Mouse (Mus musculus) midbrain, embryonic 11.5 days (tissue): ENCODE measurements around the gene Sdc4. TPM values are rescaled to one million over a fixed set of nuclear protein-coding genes. Genes with fewer than 3 reads are reported as not detected.
A peak's percentile ranks its signal among the peaks of the same experiment; 100 is the strongest.

ENCODE experiments used
- ATAC-seq: fragments of 200-750 bp; cut with Nextera tagmentation; 2 replicates; pipeline ENCODE4 v1.8.0; 2017; ENCODE audit warnings: moderate TSS enrichment, moderate library complexity; ENCODE audit not compliant: low FRiP score
- DNase-seq: peaks from one replicate; pipeline ENCODE4 v3.0.0; 2015; ENCODE audit warnings: low spot score; ENCODE audit errors: missing footprints
- H3K27ac ChIP-seq: fragments of 300-500 bp; sonication (generic); 2 replicates; pipeline ENCODE4 v1.5.1; 2014; ENCODE audit warnings: low read depth, low read length
- H3K27me3 ChIP-seq: fragments of 300-500 bp; sonication (generic); 2 replicates; pipeline ENCODE4 v1.6.1; 2014; ENCODE audit warnings: mild to moderate bottlenecking, low read length, moderate library complexity, mixed read lengths; ENCODE audit not compliant: control insufficient read depth, insufficient read depth
- H3K36me3 ChIP-seq: fragments of 300-500 bp; sonication (generic); 2 replicates; pipeline ENCODE4 v1.6.1; 2014; ENCODE audit warnings: mild to moderate bottlenecking, low read length, moderate library complexity, mixed read lengths; ENCODE audit not compliant: control insufficient read depth, insufficient read depth
- H3K4me1 ChIP-seq: fragments of 300-500 bp; sonication (generic); 2 replicates; pipeline ENCODE4 v1.6.1; 2014; ENCODE audit warnings: low read length; ENCODE audit not compliant: control insufficient read depth, insufficient read depth
- H3K4me2 ChIP-seq: fragments of 300-500 bp; sonication (generic); 2 replicates; pipeline ENCODE4 v1.6.1; 2014; ENCODE audit warnings: mild to moderate bottlenecking, moderate library complexity
- H3K4me3 ChIP-seq: fragments of 300-500 bp; sonication (generic); 2 replicates; pipeline ENCODE4 v1.5.1; 2014; ENCODE audit warnings: low read depth, low read length
- H3K9ac ChIP-seq: fragments of 300-500 bp; sonication (generic); 2 replicates; pipeline ENCODE4 v1.6.1; 2014; ENCODE audit warnings: low read length
- H3K9me3 ChIP-seq: fragments of 300-500 bp; sonication (generic); 2 replicates; pipeline ENCODE4 v1.6.1; 2016; ENCODE audit warnings: low read length; ENCODE audit not compliant: control insufficient read depth
- WGBS: fragments of 180-500 bp; shearing (Covaris S2); extraction: QIAGEN DNeasy Blood & Tissue Kit; methylation state at CpG from one replicate; pipeline ENCODE4 v1.1.7; 2014; 5-methylcytosine and 5-hydroxymethylcytosine counted together
- polyA plus RNA-seq: library from polyadenylated mRNA; unstranded; fragments of >200 nt; fragmentation: Nextera tagmentation; extraction: Ambion mirVana; gene quantifications from 2 replicates; pipeline ENCODE4 v1.2.1, GENCODE M21; 2014

The Sdc4 gene
- polyA plus RNA-seq, 1 experiment from 2014 or later: 9.7 TPM

DNA sequence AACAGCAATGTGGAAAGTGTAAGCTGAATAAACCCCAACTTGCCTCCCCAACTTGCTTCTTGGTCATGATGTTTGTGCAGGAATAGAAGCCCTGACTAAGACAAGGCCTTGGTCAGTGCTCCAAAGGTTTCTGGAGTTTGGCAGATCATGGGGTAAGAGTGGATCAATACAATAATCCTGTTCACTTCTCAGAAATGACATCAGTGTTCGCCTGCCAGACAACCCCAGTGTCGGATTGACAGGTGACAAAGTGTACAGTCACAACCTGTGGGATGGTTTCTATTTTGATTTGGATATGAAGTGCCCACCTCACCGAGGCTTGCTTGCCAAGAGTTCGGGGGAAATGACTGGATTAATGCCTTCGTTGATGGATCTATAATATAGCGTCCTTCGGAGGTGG is 22.4 kb downstream of the Sdc4 start:
- no peaks in the 10 kb centered on the region for H3K4me1 ChIP-seq
- H3K9me3 ChIP-seq: no peaks in the 10 kb centered on the region
- DNase-seq (peak; percentile 66), ATAC-seq (no peak)
- 89% methylated on average over 7 of the region's 7 CpGs for WGBS
- H3K4me3 ChIP-seq: no peak overlapping the region
- no peaks in the 10 kb centered on the region for H3K36me3 ChIP-seq
- no peak overlapping the region for H3K27ac ChIP-seq
- no peak overlapping the region for H3K4me2 ChIP-seq
- no peaks in the 10 kb centered on the region for H3K27me3 ChIP-seq
- H3K9ac ChIP-seq: no peak overlapping the region

DNA sequence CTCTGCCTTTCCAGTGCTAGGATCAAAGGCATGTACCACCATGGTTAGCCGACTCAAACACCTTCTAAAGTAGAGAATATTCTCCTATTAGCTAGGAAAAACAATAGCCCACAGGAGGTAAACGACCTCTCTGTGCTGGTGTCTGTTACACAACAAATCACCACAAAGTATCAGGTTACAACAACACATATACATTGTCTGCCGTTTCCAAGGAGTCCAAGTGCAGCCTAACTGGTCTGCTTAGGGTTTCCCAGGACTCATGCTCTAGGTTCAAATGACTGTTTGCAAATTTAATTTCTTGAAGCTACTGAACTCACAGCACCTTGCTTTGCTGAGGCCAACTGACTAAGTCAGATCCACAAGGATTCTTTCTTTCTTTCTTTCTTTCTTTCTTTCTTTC is 24.2 kb downstream of the Sdc4 start:
- no peak overlapping the region for H3K9ac ChIP-seq
- no peaks in the 10 kb centered on the region for H3K9me3 ChIP-seq
- H3K4me3 ChIP-seq: no peak overlapping the region
- H3K4me1 ChIP-seq: no peaks in the 10 kb centered on the region
- no peaks in the 10 kb centered on the region for H3K36me3 ChIP-seq
- 12% methylated on average over 3 of the region's 3 CpGs for WGBS
- ATAC-seq: no peak
- H3K27me3 ChIP-seq: no peaks in the 10 kb centered on the region
- no peak overlapping the region for H3K4me2 ChIP-seq
- DNase-seq: peak; percentile 80
- no peak overlapping the region for H3K27ac ChIP-seq

DNA sequence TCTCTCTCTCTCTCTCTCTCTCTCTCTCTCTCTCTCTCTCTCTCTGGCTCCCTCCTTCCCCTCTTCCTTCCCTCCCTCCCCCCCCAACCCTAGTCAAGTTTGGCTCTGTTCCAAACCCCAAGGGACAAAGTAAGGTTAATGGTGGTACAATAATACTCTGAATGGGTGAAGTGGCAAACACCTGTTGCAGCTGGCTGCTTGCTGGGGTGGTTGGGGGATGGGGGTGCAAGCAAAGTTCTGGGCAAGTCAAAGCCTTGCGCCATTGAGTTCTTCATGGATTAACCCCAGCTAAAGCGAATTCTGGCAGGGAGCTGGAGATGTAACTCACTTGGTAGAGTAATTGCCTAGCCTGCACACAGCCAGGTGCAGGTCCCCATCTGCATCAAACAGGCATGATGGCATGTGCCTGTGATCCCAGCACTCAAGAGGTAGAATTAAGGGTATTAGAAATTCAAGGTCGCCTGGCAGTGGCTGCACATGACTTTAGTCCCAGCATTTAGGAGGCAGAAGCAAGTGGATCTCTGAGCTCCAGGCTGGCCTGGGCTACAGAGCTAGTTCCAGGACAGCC is 25.3 kb downstream of the Sdc4 start:
- H3K4me3 ChIP-seq: no peak overlapping the region
- H3K9ac ChIP-seq: no peak overlapping the region
- no peaks in the 10 kb centered on the region for H3K9me3 ChIP-seq
- peaks cover 3% of the 10 kb centered on the region for H3K27me3 ChIP-seq
- H3K4me2 ChIP-seq: no peak overlapping the region
- DNase-seq (peak; percentile 73), ATAC-seq (no peak)
- H3K4me1 ChIP-seq: no peaks in the 10 kb centered on the region
- no peaks in the 10 kb centered on the region for H3K36me3 ChIP-seq
- no peak overlapping the region for H3K27ac ChIP-seq
- WGBS: 23% methylated on average over 3 of the region's 3 CpGs

DNA sequence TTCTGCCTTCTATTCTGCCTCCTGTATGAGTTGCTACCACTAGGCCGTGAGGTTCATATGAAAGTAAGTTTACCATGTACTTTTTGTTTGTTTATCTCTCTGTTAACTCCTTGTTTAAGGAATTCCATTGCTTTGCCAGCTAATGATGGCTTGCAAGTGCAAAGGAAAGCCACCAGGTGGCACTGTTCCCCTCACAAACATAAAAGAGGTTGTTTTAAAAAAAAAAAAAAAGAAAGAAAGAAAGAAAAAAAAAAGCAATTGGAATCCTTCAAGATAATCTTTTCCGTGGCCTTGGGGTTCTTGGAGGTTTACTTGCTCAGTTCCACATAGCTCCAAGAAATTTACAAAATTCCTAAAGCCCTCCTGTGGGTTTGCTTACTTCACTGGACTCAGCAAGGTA is 26.5 kb downstream of the Sdc4 start:
- Histone ChIP-seq H3K4me3 (no peak overlapping the region), H3K4me1 (no peaks in the 10 kb centered on the region), H3K9me3 (no peaks in the 10 kb centered on the region), H3K36me3 (no peaks in the 10 kb centered on the region), H3K4me2 (no peak overlapping the region), H3K9ac (no peak overlapping the region), H3K27ac (no peak overlapping the region), H3K27me3 (peaks cover 3% of the 10 kb centered on the region)
- DNase-seq (peak; percentile 89), ATAC-seq (no peak)
- 0% methylated on average over 2 of the region's 2 CpGs for WGBS

DNA sequence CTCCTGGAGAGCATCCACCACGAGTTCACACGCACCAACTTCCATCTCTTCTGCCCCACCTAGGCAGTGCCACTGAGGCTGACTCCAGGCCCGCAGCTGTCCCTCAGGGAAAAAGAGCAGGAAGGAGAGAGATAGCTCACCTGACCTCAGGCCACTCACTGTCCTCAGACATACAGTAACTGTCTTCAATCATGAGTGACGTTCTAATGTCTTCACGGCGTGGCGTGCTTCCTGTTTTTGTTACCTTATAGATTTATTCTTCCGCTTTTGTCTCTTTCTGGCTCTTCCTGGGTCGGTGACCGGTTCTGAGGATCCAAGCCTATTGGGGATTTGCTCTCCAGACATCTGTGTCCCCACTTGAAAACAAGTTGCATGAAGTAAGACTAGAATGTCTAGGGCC is 29.1 kb downstream of the Sdc4 start:
- no peak overlapping the region for H3K9ac ChIP-seq
- no peaks in the 10 kb centered on the region for H3K9me3 ChIP-seq
- no peaks in the 10 kb centered on the region for H3K4me1 ChIP-seq
- no peaks in the 10 kb centered on the region for H3K36me3 ChIP-seq
- no peak overlapping the region for H3K4me3 ChIP-seq
- ATAC-seq: no peak
- 80% methylated on average over 10 of the region's 10 CpGs for WGBS
- H3K27ac ChIP-seq: no peak overlapping the region
- H3K27me3 ChIP-seq: peaks cover 6% of the 10 kb centered on the region
- DNase-seq: no peak
- H3K4me2 ChIP-seq: peak overlapping the region; percentile 20; the same call in 1 of the 2 replicates

DNA sequence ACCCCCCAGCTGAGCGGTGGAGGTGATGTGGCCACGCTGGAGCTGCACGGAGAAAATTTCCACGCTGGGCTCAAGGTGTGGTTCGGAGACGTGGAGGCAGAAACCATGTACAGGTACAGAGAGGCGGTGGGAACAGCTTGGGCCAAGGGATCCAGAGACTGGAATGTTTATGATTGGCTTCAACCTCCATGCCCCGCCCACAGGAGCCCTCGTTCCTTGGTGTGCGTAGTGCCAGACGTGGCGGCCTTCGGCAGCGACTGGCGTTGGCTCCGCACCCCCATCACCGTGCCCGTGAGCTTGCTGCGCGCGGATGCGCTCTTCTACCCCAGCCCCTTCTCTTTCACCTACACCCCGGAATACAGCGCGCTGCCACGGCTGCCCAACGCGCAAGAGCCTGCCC is 29.5 kb downstream of the Sdc4 start:
- H3K36me3 ChIP-seq: no peaks in the 10 kb centered on the region
- ATAC-seq: no peak
- WGBS: 28% methylated on average over 28 of the region's 28 CpGs
- no peak overlapping the region for H3K27ac ChIP-seq
- no peak overlapping the region for H3K4me3 ChIP-seq
- peak overlapping the region; percentile 20 for H3K4me2 ChIP-seq
- H3K4me1 ChIP-seq: no peaks in the 10 kb centered on the region
- H3K9ac ChIP-seq: no peak overlapping the region
- no peak for DNase-seq
- H3K27me3 ChIP-seq: peaks cover 6% of the 10 kb centered on the region
- H3K9me3 ChIP-seq: no peaks in the 10 kb centered on the region

DNA sequence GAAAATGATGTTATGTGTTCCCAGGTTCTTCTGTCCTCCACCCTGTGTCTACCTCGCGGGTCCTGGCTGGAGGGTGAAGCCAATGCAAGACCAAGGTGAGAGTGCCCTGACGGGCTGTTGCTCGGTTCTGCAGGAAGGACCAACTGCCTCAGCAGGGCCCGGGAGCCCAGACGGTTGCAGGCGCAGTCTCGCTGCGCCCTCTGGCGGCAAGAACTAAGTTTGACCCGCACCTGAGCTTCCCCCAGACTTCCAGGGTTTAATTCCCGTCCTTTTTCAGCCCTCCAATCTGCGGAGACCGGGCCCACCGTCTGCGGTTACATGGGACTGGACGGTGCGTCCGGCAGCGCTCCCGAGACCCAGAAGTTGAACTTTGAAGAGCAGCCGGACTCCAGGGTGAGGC is 36.0 kb downstream of the Sdc4 start:
- Histone ChIP-seq H3K36me3 (no peaks in the 10 kb centered on the region), H3K4me2 (no peak overlapping the region), H3K27me3 (peaks cover 66% of the 10 kb centered on the region), H3K4me1 (0 out of 2 replicates have a peak, but pooled peaks cover 5% of the 10 kb centered on the region), H3K9ac (no peak overlapping the region), H3K4me3 (no peak overlapping the region), H3K27ac (no peak overlapping the region), H3K9me3 (no peaks in the 10 kb centered on the region)
- DNase-seq: peak; percentile 97
- WGBS: 2% methylated on average over 22 of the region's 22 CpGs
- peak; percentile 66; the same call in 1 of the 2 replicates for ATAC-seq

DNA sequence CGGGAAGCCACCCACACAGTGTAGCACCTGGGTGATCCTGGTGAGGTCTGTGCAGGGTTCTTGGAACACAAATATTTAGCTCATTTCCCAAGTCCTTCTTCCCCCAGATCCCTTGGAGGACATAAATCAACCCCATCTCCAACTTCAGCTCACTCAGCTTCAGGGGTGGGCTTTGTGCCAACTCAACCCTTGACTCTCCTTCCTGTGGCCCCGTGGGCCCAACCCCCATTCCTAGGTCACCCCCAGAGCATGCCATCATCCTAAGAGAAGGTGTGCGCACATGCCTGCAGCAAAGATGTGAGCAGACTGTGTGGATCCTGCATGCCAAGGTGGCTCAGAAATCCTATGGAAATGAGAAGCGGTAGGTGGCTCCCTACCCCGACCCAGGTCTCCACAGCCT is 38.2 kb downstream of the Sdc4 start:
- Histone ChIP-seq H3K9me3 (no peaks in the 10 kb centered on the region), H3K4me2 (no peak overlapping the region), H3K36me3 (no peaks in the 10 kb centered on the region), H3K4me1 (peaks cover 5% of the 10 kb centered on the region; the same call in 1 of the 2 replicates), H3K9ac (no peak overlapping the region), H3K27me3 (peaks cover 86% of the 10 kb centered on the region), H3K4me3 (no peak overlapping the region), H3K27ac (no peak overlapping the region)
- ATAC-seq (no peak), DNase-seq (no peak)
- WGBS: 33% methylated on average over 5 of the region's 5 CpGs

DNA sequence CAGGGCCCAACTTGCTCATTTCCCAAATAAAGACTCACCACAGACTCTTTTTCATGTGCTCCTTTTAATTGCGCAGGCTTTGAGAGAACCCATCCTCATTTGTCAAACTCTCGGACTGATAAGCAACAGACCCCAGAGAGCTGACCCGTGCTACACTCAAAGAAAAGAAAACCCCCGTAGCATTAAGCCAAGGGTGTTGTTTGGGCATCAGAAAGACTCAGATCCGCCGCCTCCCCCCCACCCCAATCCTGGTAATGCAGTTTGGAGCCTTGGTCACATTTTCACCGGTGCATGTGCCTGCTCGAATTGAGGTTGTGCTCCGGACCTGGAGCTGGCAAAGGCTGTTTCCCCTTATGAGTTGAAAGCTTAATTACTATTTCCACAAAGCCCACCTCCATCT is 38.6 kb downstream of the Sdc4 start, which contains the start of gene Matn4:
Gene Matn4 (minus strand): TSS at position 101 of the 400 bp plus-strand sequence.
- no peak for DNase-seq
- Histone ChIP-seq H3K27ac (no peak within 1 kb of the TSS), H3K4me3 (peak within 1 kb of the TSS; percentile 12), H3K9me3 (no peaks in the 10 kb centered on the region), H3K27me3 (peaks cover 91% of the 10 kb centered on the region), H3K4me1 (peaks cover 5% of the 10 kb centered on the region; the same call in 1 of the 2 replicates), H3K4me2 (peak within 1 kb of the TSS; percentile 33), H3K9ac (peak within 1 kb of the TSS; percentile 14; the same call in 1 of the 2 replicates), H3K36me3 (no peaks in the 10 kb centered on the region)
- 8% methylated on average over 9 of the region's 9 CpGs for WGBS
- no peak for ATAC-seq
